ENCODE assay signal across 8 mouse cellular contexts in genomic region chr10:8801139-8801613, GRCm38 (mm10).
A peak's percentile ranks its signal among the peaks of the same experiment; 100 is the strongest.
DNase-seq lines count a peak whose midpoint lies in the region; ATAC-seq lines count a peak whose summit lies in the region.

No protein-coding gene starts in this region.

- H3K9ac ChIP-seq in liver, embryonic 12.5 days = no peak overlapping the region
- no peak overlapping the region for H3K9ac ChIP-seq in embryonic facial prominence, embryonic 15.5 days
- H3K9ac ChIP-seq in midbrain, embryonic 13.5 days (replicated peaks) = no peak overlapping the region

- 66% methylated on average over 14 of the region's 14 CpGs for WGBS in liver, embryonic 12.5 days (ENCODE audit: insufficient replicate concordance)
- 32% methylated on average over 14 of the region's 14 CpGs for WGBS in embryonic facial prominence, embryonic 15.5 days
- WGBS in midbrain, embryonic 13.5 days = 18% methylated on average over 14 of the region's 14 CpGs

- no peak for DNase-seq in liver
- peak; percentile 22 for DNase-seq in layer of hippocampus, adult 9-10 months (ENCODE audit: low spot score)
- DNase-seq in spleen, adult 12 weeks (ENCODE audit: low spot score) = no peak
- DNase-seq in adipocyte (ENCODE audit: low spot score) = no peak

- no peaks in the 10 kb centered on the region for H3K36me3 ChIP-seq in liver, embryonic 12.5 days
- H3K36me3 ChIP-seq in embryonic facial prominence, embryonic 15.5 days = peaks cover 21% of the 10 kb centered on the region; the same call in 1 of the 2 replicates
- no peaks in the 10 kb centered on the region; the same call in 1 of the 2 replicates for H3K36me3 ChIP-seq in midbrain, embryonic 13.5 days

- ATAC-seq in liver, embryonic 12.5 days = no peak; the same call in 1 of the 2 replicates
- no peak for ATAC-seq in embryonic facial prominence, embryonic 15.5 days (ENCODE audit: insufficient number of reproducible peaks, low FRiP score, low TSS enrichment, low read depth)
- peak; percentile 77 for ATAC-seq in midbrain, embryonic 13.5 days
- no peak for ATAC-seq in monocyte, adult 5-6 weeks (replicated peaks; ENCODE audit: insufficient number of reproducible peaks, low FRiP score, low TSS enrichment, poor library complexity, severe bottlenecking)

- peaks cover 28% of the 10 kb centered on the region for H3K4me1 ChIP-seq in liver, embryonic 12.5 days
- peaks cover 34% of the 10 kb centered on the region for H3K4me1 ChIP-seq in embryonic facial prominence, embryonic 15.5 days
- peaks cover 43% of the 10 kb centered on the region for H3K4me1 ChIP-seq in midbrain, embryonic 13.5 days (replicated peaks)

- no peak overlapping the region for H3K4me3 ChIP-seq in liver, embryonic 12.5 days
- H3K4me3 ChIP-seq in embryonic facial prominence, embryonic 15.5 days (replicated peaks) = no peak overlapping the region
- H3K4me3 ChIP-seq in midbrain, embryonic 13.5 days (replicated peaks) = peak overlapping the region; percentile 8; the same call in 1 of the 2 replicates

- peak overlapping the region; percentile 53 for H3K4me2 ChIP-seq in liver, embryonic 12.5 days
- 0 out of 2 replicates have a peak overlapping the region, but pooled peaks have one; percentile 15 for H3K4me2 ChIP-seq in embryonic facial prominence, embryonic 15.5 days (replicated peaks)
- peak overlapping the region; percentile 39 for H3K4me2 ChIP-seq in midbrain, embryonic 13.5 days (replicated peaks)

- H3K9me3 ChIP-seq in liver, embryonic 12.5 days (replicated peaks) = no peaks in the 10 kb centered on the region
- H3K9me3 ChIP-seq in embryonic facial prominence, embryonic 15.5 days (replicated peaks) = no peaks in the 10 kb centered on the region; the same call in 1 of the 2 replicates
- no peaks in the 10 kb centered on the region for H3K9me3 ChIP-seq in midbrain, embryonic 13.5 days

- H3K27me3 ChIP-seq in liver, embryonic 12.5 days (replicated peaks) = no peaks in the 10 kb centered on the region
- H3K27me3 ChIP-seq in embryonic facial prominence, embryonic 15.5 days = no peaks in the 10 kb centered on the region
- no peaks in the 10 kb centered on the region for H3K27me3 ChIP-seq in midbrain, embryonic 13.5 days

- no peak overlapping the region for H3K27ac ChIP-seq in liver, embryonic 12.5 days
- H3K27ac ChIP-seq in embryonic facial prominence, embryonic 15.5 days (replicated peaks) = 0 out of 2 replicates have a peak overlapping the region, but pooled peaks have one; percentile 7
- peak overlapping the region; percentile 57; the same call in 1 of the 2 replicates for H3K27ac ChIP-seq in midbrain, embryonic 13.5 days
